Mouse (Mus musculus) ES-E14 (cell line): ENCODE measurements around the gene Slc6a8.

Experiments
- CHD2 ChIP-seq: IDR thresholded peaks from 2 replicates; pipeline ENCODE4 v1.6.1; 2014; ENCODE audit warnings: mild to moderate bottlenecking, low read depth, low read length, inconsistent platforms
- HCFC1 ChIP-seq: IDR thresholded peaks from 2 replicates; pipeline ENCODE4 v1.6.1; 2012; ENCODE audit warnings: low read length, inconsistent platforms, borderline replicate concordance; ENCODE audit not compliant: insufficient read depth
- MAFK ChIP-seq: IDR thresholded peaks from 2 replicates; pipeline ENCODE4 v1.6.1; 2014; ENCODE audit warnings: mild to moderate bottlenecking, low read depth, low read length, inconsistent platforms; ENCODE audit not compliant: insufficient read depth
- ZC3H11A ChIP-seq: IDR thresholded peaks from 2 replicates; pipeline ENCODE4 v1.6.1; 2012; ENCODE audit warnings: low read depth, mild to moderate bottlenecking, inconsistent platforms, low read length, borderline replicate concordance
- ZNF384 ChIP-seq: IDR thresholded peaks from 2 replicates; pipeline ENCODE4 v1.6.1; 2012; ENCODE audit warnings: low read depth, low read length, inconsistent platforms

DNA sequence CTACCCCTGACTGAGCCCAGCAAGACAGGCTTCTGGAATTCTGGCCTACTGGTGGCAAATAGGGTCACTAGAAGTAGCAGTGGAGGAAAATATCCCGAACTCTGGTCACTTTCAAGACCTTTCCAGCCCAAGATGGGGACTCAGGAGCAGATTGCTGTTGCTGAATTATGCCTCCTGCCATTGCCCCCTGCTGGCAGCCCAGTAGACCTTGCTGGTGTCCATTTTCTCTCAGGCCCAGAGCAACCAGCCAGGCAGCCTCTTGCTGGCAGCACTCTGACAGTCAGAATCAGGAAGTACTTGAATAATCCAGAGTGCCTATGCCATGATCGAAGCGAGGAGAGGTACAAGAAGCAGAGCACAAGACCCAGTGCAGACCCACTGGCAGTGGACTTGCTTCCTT lies 17.4 kb upstream of the Slc6a8 start:
- TF ChIP-seq ZNF384 (no peak), CHD2 (no peak), HCFC1 (no peak), ZC3H11A (no peak), MAFK (no peak)
